Mouse (Mus musculus) liver, adult 2 months (tissue): ENCODE measurements at regions not wholly inside any gene's neighbourhood (a gene's known extent, or its start where the extent isn't known, plus 50 kb on each side); places are given as distances from the start of the nearest gene placed in this dataset.
A peak's percentile ranks its signal among the peaks of the same experiment; 100 is the strongest.

Experiments used
- DNase-seq: peaks from one replicate; pipeline ENCODE4 v3.0.0-alpha.2; 2011; ENCODE audit warnings: low read depth, low spot score; ENCODE audit errors: extremely low read depth
- H3K27ac ChIP-seq: fragments of 200-500 bp; replicated peaks from 2 replicates; pipeline ENCODE4 v1.5.1; 2012; ENCODE audit warnings: low read depth, mild to moderate bottlenecking, control low read depth, inconsistent platforms, low read length; ENCODE audit not compliant: insufficient read depth
- H3K27me3 ChIP-seq: fragments of 200-500 bp; 2 replicates; pipeline ENCODE4 v1.6.1; 2012; ENCODE audit warnings: mild to moderate bottlenecking, moderate library complexity, low read length, inconsistent platforms; ENCODE audit not compliant: control insufficient read depth, insufficient read depth
- H3K36me3 ChIP-seq: fragments of 200-500 bp; 2 replicates; pipeline ENCODE4 v1.6.1; 2012; ENCODE audit warnings: low read length, inconsistent platforms; ENCODE audit not compliant: control insufficient read depth, insufficient read depth
- H3K4me1 ChIP-seq: fragments of 200-500 bp; 2 replicates; pipeline ENCODE4 v1.6.1; 2011; ENCODE audit warnings: low read length; ENCODE audit not compliant: control insufficient read depth, insufficient read depth
- H3K4me3 ChIP-seq: fragments of 200-500 bp; 2 replicates; pipeline ENCODE4 v1.5.1; 2011; ENCODE audit warnings: low read depth, mild to moderate bottlenecking, control low read depth, low read length, moderate library complexity; ENCODE audit not compliant: insufficient read depth
- H3K79me2 ChIP-seq: fragments of 200-500 bp; 2 replicates; pipeline ENCODE4 v1.6.1; 2012; ENCODE audit warnings: inconsistent platforms, mild to moderate bottlenecking, low read length, moderate library complexity; ENCODE audit not compliant: control insufficient read depth, insufficient read depth
- H3K9ac ChIP-seq: fragments of 200-500 bp; 2 replicates; pipeline ENCODE4 v1.6.1; 2012; ENCODE audit warnings: low read depth, mild to moderate bottlenecking, control low read depth, inconsistent platforms, low read length
- CTCF ChIP-seq: fragments of 200-500 bp; IDR thresholded peaks from 2 replicates; pipeline ENCODE4 v1.5.1; 2011; ENCODE audit warnings: low read depth, low read length, control low read depth
- POLR2A ChIP-seq: fragments of 200-500 bp; IDR thresholded peaks from 2 replicates; pipeline ENCODE4 v1.6.1; 2011; ENCODE audit warnings: low read length, control low read depth; ENCODE audit not compliant: insufficient read depth; ENCODE audit errors: extremely low read depth
- WGBS: fragments of 180-500 bp; shearing (Covaris S2); methylation state at CpG from one replicate; pipeline ENCODE4 v1.1.7; 2018; 5-methylcytosine and 5-hydroxymethylcytosine counted together

- H3K27ac ChIP-seq: no peak overlapping the region
- H3K36me3 ChIP-seq: no peaks in the 10 kb centered on the region
- DNase-seq: no peak
- 87% methylated on average over 5 of the region's 5 CpGs for WGBS
- H3K79me2 ChIP-seq: no peaks in the 10 kb centered on the region
- H3K9ac ChIP-seq: no peak overlapping the region
- no peaks in the 10 kb centered on the region for H3K27me3 ChIP-seq
- no peaks in the 10 kb centered on the region for H3K4me1 ChIP-seq
- no peak overlapping the region for H3K4me3 ChIP-seq
- TF ChIP-seq POLR2A (no peak), CTCF (no peak)
Measured at GRCm38 (mm10) chr14:87312318-87312717, 104.1 kb upstream of the Tdrd3 start.

GRCm38 (mm10) chr14:87314999-87315732 lies 101.3 kb upstream of the Tdrd3 start:
- Histone ChIP-seq H3K9ac (no peak overlapping the region), H3K4me1 (no peaks in the 10 kb centered on the region), H3K27ac (no peak overlapping the region), H3K4me3 (no peak overlapping the region), H3K27me3 (no peaks in the 10 kb centered on the region), H3K36me3 (no peaks in the 10 kb centered on the region), H3K79me2 (no peaks in the 10 kb centered on the region)
- WGBS: 21% methylated on average over 6 of the region's 6 CpGs
- no peak for TF ChIP-seq POLR2A
- peak; percentile 52 for TF ChIP-seq CTCF
- DNase-seq: peak; percentile 49

GRCm38 (mm10) chr14:87327841-87328240 lies 88.6 kb upstream of the Tdrd3 start:
- DNase-seq: no peak
- 19% methylated on average over 1 of the region's 1 CpGs for WGBS
- no peaks in the 10 kb centered on the region for H3K27me3 ChIP-seq
- no peaks in the 10 kb centered on the region for H3K36me3 ChIP-seq
- no peaks in the 10 kb centered on the region for H3K4me1 ChIP-seq
- H3K4me3 ChIP-seq: no peak overlapping the region
- H3K79me2 ChIP-seq: no peaks in the 10 kb centered on the region
- H3K27ac ChIP-seq: no peak overlapping the region
- no peak overlapping the region for H3K9ac ChIP-seq
- no peak for TF ChIP-seq POLR2A
- TF ChIP-seq CTCF: no peak

- no peaks in the 10 kb centered on the region for H3K4me1 ChIP-seq
- WGBS: 75% methylated on average over 8 of the region's 8 CpGs
- no peaks in the 10 kb centered on the region for H3K36me3 ChIP-seq
- no peaks in the 10 kb centered on the region for H3K79me2 ChIP-seq
- no peaks in the 10 kb centered on the region for H3K27me3 ChIP-seq
- no peak overlapping the region for H3K27ac ChIP-seq
- no peak for TF ChIP-seq CTCF
- no peak for TF ChIP-seq POLR2A
- H3K9ac ChIP-seq: no peak overlapping the region
- DNase-seq: no peak
- H3K4me3 ChIP-seq: no peak overlapping the region
Measured at GRCm38 (mm10) chr14:87337950-87338526, 78.4 kb upstream of the Tdrd3 start.

- WGBS: 92% methylated on average over 1 of the region's 1 CpGs
Measured at GRCm38 (mm10) chr14:87344540-87344939, 71.9 kb upstream of the Tdrd3 start.

GRCm38 (mm10) chr14:87346812-87347211 lies 69.6 kb upstream of the Tdrd3 start:
- H3K27ac ChIP-seq: no peak overlapping the region

More at GRCm38 (mm10) chr14:87344540-87344939, 71.9 kb upstream of the Tdrd3 start:
- TF ChIP-seq CTCF: no peak
- no peak for TF ChIP-seq POLR2A
- Histone ChIP-seq H3K9ac (no peak overlapping the region), H3K79me2 (no peaks in the 10 kb centered on the region), H3K27me3 (no peaks in the 10 kb centered on the region), H3K4me3 (no peak overlapping the region), H3K4me1 (no peaks in the 10 kb centered on the region), H3K36me3 (no peaks in the 10 kb centered on the region), H3K27ac (no peak overlapping the region)
- no peak for DNase-seq

More at GRCm38 (mm10) chr14:87346812-87347211, 69.6 kb upstream of the Tdrd3 start:
- H3K4me3 ChIP-seq: no peak overlapping the region
- H3K27me3 ChIP-seq: no peaks in the 10 kb centered on the region
- no peak overlapping the region for H3K9ac ChIP-seq
- WGBS: 94% methylated on average over 3 of the region's 3 CpGs
- no peaks in the 10 kb centered on the region for H3K79me2 ChIP-seq
- H3K4me1 ChIP-seq: no peaks in the 10 kb centered on the region
- DNase-seq: no peak
- H3K36me3 ChIP-seq: no peaks in the 10 kb centered on the region
- TF ChIP-seq POLR2A (no peak), CTCF (no peak)
